In the genomic region with DNA sequence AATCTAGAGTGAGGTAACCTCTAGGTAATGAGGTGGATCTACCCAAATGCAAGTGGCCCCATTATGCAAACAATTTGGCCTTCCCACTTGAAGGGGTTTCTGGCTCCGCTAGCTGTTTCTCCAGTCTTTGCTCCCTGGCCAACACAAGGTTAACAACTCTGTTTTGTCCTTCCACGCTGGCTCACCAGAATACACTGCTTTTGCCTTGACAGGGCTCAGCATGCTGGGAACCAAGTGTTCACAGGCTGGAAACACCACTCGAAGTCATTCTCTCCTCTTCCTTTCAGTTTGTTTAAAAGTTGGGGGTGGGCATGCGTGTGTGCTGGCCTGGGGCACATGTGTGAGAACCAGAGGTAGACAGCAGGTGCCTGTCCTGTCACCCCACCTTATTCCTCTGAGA, we compare ENCODE assay signal across 32 mouse cellular contexts.
A peak's percentile ranks its signal among the peaks of the same experiment; 100 is the strongest.
DNase-seq lines count a peak whose midpoint lies in the region; ATAC-seq and TF ChIP-seq lines count a peak whose summit lies in the region.
"Had no signal": no experiment of that assay in that cellular context is flagged by ENCODE, and none has a peak within 500 bp of the region (broad histone marks: within the 10 kb centered on the region; RNA-seq: fewer than 3 reads in every experiment).

No protein-coding gene starts in this region.

- peaks cover 13% of the 10 kb centered on the region; the same call in 1 of the 2 replicates for H3K4me1 ChIP-seq in forebrain, embryonic 12.5 days
- no peaks in the 10 kb centered on the region for H3K4me1 ChIP-seq in forebrain, postnatal 0 days (ENCODE audit: insufficient read depth)
- no peaks in the 10 kb centered on the region for H3K4me1 ChIP-seq in lung, embryonic 14.5 days (ENCODE audit: insufficient read depth)
- peaks cover 23% of the 10 kb centered on the region for H3K4me1 ChIP-seq in forebrain, embryonic 15.5 days
- H3K4me1 ChIP-seq: midbrain, embryonic 15.5 days had no signal

- WGBS in forebrain, embryonic 12.5 days = 44% methylated on average over 4 of the region's 4 CpGs
- WGBS in forebrain, postnatal 0 days = 26% methylated on average over 4 of the region's 4 CpGs
- 36% methylated on average over 4 of the region's 4 CpGs for WGBS in lung, embryonic 14.5 days
- 28% methylated on average over 4 of the region's 4 CpGs for WGBS in forebrain, embryonic 15.5 days

- no peaks in the 10 kb centered on the region for H3K9me3 ChIP-seq in forebrain, embryonic 12.5 days
- no peaks in the 10 kb centered on the region for H3K9me3 ChIP-seq in forebrain, postnatal 0 days (ENCODE audit: low read length)
- no peaks in the 10 kb centered on the region for H3K9me3 ChIP-seq in lung, embryonic 14.5 days (ENCODE audit: low read depth, low read length)
- H3K9me3 ChIP-seq in forebrain, embryonic 15.5 days = no peaks in the 10 kb centered on the region
- H3K9me3 ChIP-seq: embryonic facial prominence, embryonic 13.5 days; hindbrain, embryonic 12.5 days; intestine, embryonic 15.5 days; limb, embryonic 13.5 days; liver, embryonic 12.5 days; midbrain, embryonic 10.5 days; midbrain, embryonic 15.5 days had no signal

- no peak overlapping the region for H3K4me2 ChIP-seq in forebrain, embryonic 12.5 days
- no peak overlapping the region for H3K4me2 ChIP-seq in forebrain, postnatal 0 days (ENCODE audit: low read depth)
- H3K4me2 ChIP-seq in lung, embryonic 14.5 days = no peak overlapping the region
- H3K4me2 ChIP-seq in forebrain, embryonic 15.5 days (replicated peaks) = no peak overlapping the region
- H3K4me2 ChIP-seq: embryonic facial prominence, embryonic 13.5 days; heart, embryonic 11.5 days; hindbrain, embryonic 12.5 days; intestine, embryonic 15.5 days; limb, embryonic 13.5 days; liver, embryonic 12.5 days; midbrain, embryonic 15.5 days had no signal

- 0 out of 2 replicates have a peak overlapping the region, but pooled peaks have one; percentile 36 for H3K27ac ChIP-seq in forebrain, embryonic 12.5 days
- no peak overlapping the region for H3K27ac ChIP-seq in forebrain, postnatal 0 days (ENCODE audit: low read depth, low read length)
- H3K27ac ChIP-seq in lung, embryonic 14.5 days (ENCODE audit: low read depth) = no peak overlapping the region
- peak overlapping the region; percentile 46 for H3K27ac ChIP-seq in forebrain, embryonic 15.5 days (replicated peaks)
- H3K27ac ChIP-seq: embryonic facial prominence, embryonic 13.5 days; hindbrain, embryonic 12.5 days; hindbrain, postnatal 0 days; intestine, embryonic 15.5 days; layer of hippocampus, adult 2 months; left cerebral cortex, adult 2 months; limb, embryonic 13.5 days; liver, embryonic 12.5 days; macrophage; midbrain, embryonic 10.5 days; midbrain, embryonic 15.5 days had no signal

- peaks cover 22% of the 10 kb centered on the region; the same call in 1 of the 2 replicates for H3K36me3 ChIP-seq in forebrain, embryonic 12.5 days (replicated peaks)
- peaks cover 23% of the 10 kb centered on the region for H3K36me3 ChIP-seq in forebrain, postnatal 0 days (ENCODE audit: insufficient read depth)
- peaks cover 17% of the 10 kb centered on the region; the same call in 1 of the 2 replicates for H3K36me3 ChIP-seq in lung, embryonic 14.5 days (ENCODE audit: insufficient read depth)
- H3K36me3 ChIP-seq in forebrain, embryonic 15.5 days = 0 out of 2 replicates have a peak, but pooled peaks cover 2% of the 10 kb centered on the region
- H3K36me3 ChIP-seq: intestine, embryonic 15.5 days; midbrain, embryonic 15.5 days had no signal

- no peaks in the 10 kb centered on the region for H3K27me3 ChIP-seq in forebrain, embryonic 12.5 days
- no peaks in the 10 kb centered on the region for H3K27me3 ChIP-seq in forebrain, postnatal 0 days (ENCODE audit: insufficient read depth, low read length)
- no peaks in the 10 kb centered on the region for H3K27me3 ChIP-seq in lung, embryonic 14.5 days (ENCODE audit: insufficient read depth, low read length)
- H3K27me3 ChIP-seq in forebrain, embryonic 15.5 days = no peaks in the 10 kb centered on the region
- H3K27me3 ChIP-seq: embryonic facial prominence, embryonic 13.5 days; hindbrain, embryonic 12.5 days; intestine, embryonic 15.5 days; limb, embryonic 13.5 days; liver, embryonic 12.5 days; midbrain, embryonic 15.5 days had no signal

- no peak for TF ChIP-seq CTCF in forebrain, postnatal 0 days (IDR thresholded peaks at IDR 0.05; ENCODE audit: low read depth)
- no peak for TF ChIP-seq CTCF in lung, embryonic 14.5 days (IDR thresholded peaks at IDR 0.05; ENCODE audit: low read depth)

- H3K4me3 ChIP-seq in forebrain, embryonic 12.5 days (replicated peaks) = no peak overlapping the region
- no peak overlapping the region for H3K4me3 ChIP-seq in forebrain, postnatal 0 days (ENCODE audit: low read depth, low read length)
- no peak overlapping the region for H3K4me3 ChIP-seq in lung, embryonic 14.5 days (ENCODE audit: low read depth, low read length)
- H3K4me3 ChIP-seq in forebrain, embryonic 15.5 days = no peak overlapping the region
- H3K4me3 ChIP-seq: embryonic facial prominence, embryonic 13.5 days; hindbrain, embryonic 12.5 days; intestine, embryonic 15.5 days; layer of hippocampus, adult 2 months; left cerebral cortex, adult 2 months; limb, embryonic 13.5 days; liver, embryonic 12.5 days; midbrain, embryonic 10.5 days; midbrain, embryonic 15.5 days had no signal

- no peak for ATAC-seq in forebrain, embryonic 12.5 days (ENCODE audit: low FRiP score)
- no peak for ATAC-seq in forebrain, postnatal 0 days
- ATAC-seq in lung, embryonic 14.5 days (ENCODE audit: insufficient read depth) = no peak
- ATAC-seq in forebrain, embryonic 15.5 days (replicated peaks) = 0 out of 2 replicates have a peak, but pooled peaks have one; percentile 30
- ATAC-seq: activated CD4-positive, CD25-positive, alpha-beta regulatory T cell, adult 4 months; hindbrain, postnatal 0 days; intestine, embryonic 15.5 days; liver, embryonic 12.5 days; liver, postnatal 0 days; lung, postnatal 0 days; midbrain, embryonic 15.5 days had no signal

- no peak for DNase-seq in forebrain, postnatal 0 days
- peak; percentile 15 for DNase-seq in lung, embryonic 14.5 days
- DNase-seq in lung, postnatal 36 days = no peak
- DNase-seq in adrenal gland, postnatal 14 days = peak; percentile 32
- no peak for DNase-seq in frontal cortex, adult 2 months (ENCODE audit: extremely low spot score in 1 of 2, low spot score in 1 of 2)
- DNase-seq: B cell, adult 2 months; cerebellum, adult 18-20 months; cerebellum, postnatal 10 days; gastrocnemius, postnatal 14 days; heart, postnatal 36 days; kidney, adult 2 months; kidney, postnatal 36 days; liver, postnatal 0 days; right cerebral cortex, postnatal 4 days; thymus, adult 2 months; thymus, postnatal 36 days had no signal

- no peak overlapping the region for H3K9ac ChIP-seq in forebrain, embryonic 12.5 days
- H3K9ac ChIP-seq in forebrain, postnatal 0 days = no peak overlapping the region
- no peak overlapping the region for H3K9ac ChIP-seq in lung, embryonic 14.5 days
- no peak overlapping the region for H3K9ac ChIP-seq in forebrain, embryonic 15.5 days (replicated peaks)
- H3K9ac ChIP-seq: embryonic facial prominence, embryonic 13.5 days; hindbrain, embryonic 12.5 days; intestine, embryonic 15.5 days; limb, embryonic 13.5 days; liver, embryonic 12.5 days; liver, postnatal 0 days; midbrain, embryonic 15.5 days had no signal

Comparison
In these comparisons a context has a peak if more than half of its experiments do, and no peak if none do; other contexts are left out.
1. H3K27ac ChIP-seq: peak in forebrain, embryonic 12.5 days (single experiment) and forebrain, embryonic 15.5 days (single experiment); none in forebrain, postnatal 0 days (single experiment) and lung, embryonic 14.5 days (single experiment).
2. DNase-seq: peak in lung, embryonic 14.5 days (single experiment) and adrenal gland, postnatal 14 days (single experiment); none in forebrain, postnatal 0 days (single experiment), lung, postnatal 36 days (single experiment) and frontal cortex, adult 2 months (0 of 2).